Mouse (Mus musculus) limb, embryonic 11.5 days (tissue): ENCODE data around the gene Gimap5. TPM values are rescaled to one million over a fixed set of nuclear protein-coding genes. Genes with fewer than 3 reads are reported as not detected.

Experiments used
- ATAC-seq: fragments of 200-750 bp; cut with Nextera tagmentation; 2 replicates; pipeline ENCODE4 v1.8.0; 2017; ENCODE audit warnings: low read depth; ENCODE audit not compliant: insufficient number of reproducible peaks, low FRiP score, low TSS enrichment
- DNase-seq: peaks from one replicate; pipeline ENCODE4 v3.0.0-alpha.2; 2015; ENCODE audit warnings: low spot score
- H3K27ac ChIP-seq: fragments of 300-500 bp; sonication (generic); replicated peaks from 2 replicates; pipeline ENCODE4 v1.5.1; 2014; ENCODE audit warnings: low read depth, mild to moderate bottlenecking, low read length
- H3K27me3 ChIP-seq: fragments of 300-500 bp; sonication (generic); 2 replicates; pipeline ENCODE4 v1.6.1; 2014; ENCODE audit warnings: mild to moderate bottlenecking, low read length, mixed read lengths; ENCODE audit not compliant: control insufficient read depth, insufficient read depth
- H3K36me3 ChIP-seq: fragments of 300-500 bp; sonication (generic); 2 replicates; pipeline ENCODE4 v1.6.1; 2014; ENCODE audit warnings: mild to moderate bottlenecking, low read length, moderate library complexity, mixed read lengths; ENCODE audit not compliant: control insufficient read depth, insufficient read depth
- H3K4me1 ChIP-seq: fragments of 300-500 bp; sonication (generic); 2 replicates; pipeline ENCODE4 v1.6.1; 2014; ENCODE audit warnings: low read length, mixed read lengths; ENCODE audit not compliant: control insufficient read depth, insufficient read depth
- H3K4me2 ChIP-seq: fragments of 300-500 bp; sonication (generic); 2 replicates; pipeline ENCODE4 v1.6.1; 2014; ENCODE audit warnings: low read depth, mild to moderate bottlenecking, moderate library complexity; ENCODE audit not compliant: severe bottlenecking
- H3K4me3 ChIP-seq: fragments of 300-500 bp; sonication (generic); 2 replicates; pipeline ENCODE4 v1.5.1; 2014; ENCODE audit warnings: low read depth, low read length
- H3K9ac ChIP-seq: fragments of 300-500 bp; sonication (generic); 2 replicates; pipeline ENCODE4 v1.6.1; 2014; ENCODE audit warnings: mild to moderate bottlenecking, low read length
- H3K9me3 ChIP-seq: fragments of 300-500 bp; sonication (generic); 2 replicates; pipeline ENCODE4 v1.6.1; 2016; ENCODE audit warnings: low read length; ENCODE audit not compliant: control insufficient read depth
- WGBS: fragments of 180-500 bp; shearing (Covaris S2); extraction: QIAGEN DNeasy Blood & Tissue Kit; methylation state at CpG from one replicate; pipeline ENCODE4 v1.1.7; 2014; 5-methylcytosine and 5-hydroxymethylcytosine counted together
- polyA plus RNA-seq: library from polyadenylated mRNA; unstranded; fragments of >200 nt; fragmentation: Nextera tagmentation; extraction: Ambion mirVana; gene quantifications from 2 replicates; pipeline ENCODE4 v1.2.1, GENCODE M21; 2014

The Gimap5 gene
- polyA plus RNA-seq, 1 experiment from 2014 or later, result 1.4 TPM

GRCm38 (mm10) chr6:48702601-48703000 is 43.4 kb upstream of the Gimap5 start:
- DNase-seq (no peak), ATAC-seq (no peak)
- Histone ChIP-seq H3K9me3 (no peaks in the 10 kb centered on the region), H3K27ac (no peak overlapping the region), H3K4me3 (no peak overlapping the region), H3K4me1 (no peaks in the 10 kb centered on the region), H3K27me3 (no peaks in the 10 kb centered on the region), H3K9ac (no peak overlapping the region), H3K4me2 (no peak overlapping the region), H3K36me3 (no peaks in the 10 kb centered on the region)
- 63% methylated on average over 5 of the region's 5 CpGs for WGBS

GRCm38 (mm10) chr6:48704146-48704545 is 41.9 kb upstream of the Gimap5 start:
- Histone ChIP-seq H3K9me3 (no peaks in the 10 kb centered on the region), H3K27ac (no peak overlapping the region), H3K9ac (no peak overlapping the region), H3K36me3 (no peaks in the 10 kb centered on the region), H3K4me1 (no peaks in the 10 kb centered on the region), H3K4me3 (no peak overlapping the region), H3K27me3 (no peaks in the 10 kb centered on the region), H3K4me2 (no peak overlapping the region)
- ATAC-seq, result no peak
- DNase-seq, result no peak

GRCm38 (mm10) chr6:48706130-48706529 is 39.9 kb upstream of the Gimap5 start:
- Histone ChIP-seq H3K4me1 (no peaks in the 10 kb centered on the region), H3K27ac (no peak overlapping the region), H3K36me3 (no peaks in the 10 kb centered on the region), H3K4me2 (no peak overlapping the region), H3K4me3 (no peak overlapping the region), H3K9me3 (no peaks in the 10 kb centered on the region), H3K9ac (no peak overlapping the region), H3K27me3 (no peaks in the 10 kb centered on the region)
- ATAC-seq (no peak), DNase-seq (no peak)
- 57% methylated on average over 3 of the region's 3 CpGs for WGBS

- WGBS, result 42% methylated on average over 2 of the region's 2 CpGs
Observed at GRCm38 (mm10) chr6:48718455-48718854, 27.5 kb upstream of the Gimap5 start, which contains the start of the genes Gm28053 and Gimap7. Gm28053 (plus strand) TSS chr6:48718607. Gimap7 (plus strand) TSS chr6:48718621.

GRCm38 (mm10) chr6:48720326-48720725 is 25.7 kb upstream of the Gimap5 start:
- no peak overlapping the region for H3K4me2 ChIP-seq
- H3K9me3 ChIP-seq, result no peaks in the 10 kb centered on the region
- ATAC-seq (no peak), DNase-seq (no peak)
- no peaks in the 10 kb centered on the region for H3K36me3 ChIP-seq
- WGBS, result 91% methylated on average over 4 of the region's 4 CpGs
- H3K27me3 ChIP-seq, result no peaks in the 10 kb centered on the region
- no peaks in the 10 kb centered on the region for H3K4me1 ChIP-seq
- no peak overlapping the region for H3K27ac ChIP-seq
- H3K4me3 ChIP-seq, result no peak overlapping the region
- no peak overlapping the region for H3K9ac ChIP-seq

More at GRCm38 (mm10) chr6:48718455-48718854, 27.5 kb upstream of the Gimap5 start, which contains the start of the genes Gm28053 and Gimap7:
- H3K4me2 ChIP-seq, result no peak within 1 kb of the TSS
- no peak for ATAC-seq
- no peaks in the 10 kb centered on the region for H3K27me3 ChIP-seq
- H3K4me3 ChIP-seq, result no peak within 1 kb of the TSS
- no peaks in the 10 kb centered on the region for H3K9me3 ChIP-seq
- no peak within 1 kb of the TSS for H3K27ac ChIP-seq
- no peaks in the 10 kb centered on the region for H3K36me3 ChIP-seq
- no peaks in the 10 kb centered on the region for H3K4me1 ChIP-seq
- no peak for DNase-seq
- no peak within 1 kb of the TSS for H3K9ac ChIP-seq

- 89% methylated on average over 8 of the region's 8 CpGs for WGBS
- H3K27me3 ChIP-seq, result no peaks in the 10 kb centered on the region
- no peak overlapping the region for H3K9ac ChIP-seq
- H3K27ac ChIP-seq, result no peak overlapping the region
- H3K36me3 ChIP-seq, result no peaks in the 10 kb centered on the region
- no peak for DNase-seq
- no peaks in the 10 kb centered on the region for H3K4me1 ChIP-seq
- no peak overlapping the region for H3K4me2 ChIP-seq
- no peak for ATAC-seq
- H3K4me3 ChIP-seq, result no peak overlapping the region
- no peaks in the 10 kb centered on the region for H3K9me3 ChIP-seq
Observed at GRCm38 (mm10) chr6:48723468-48723867, 22.5 kb upstream of the Gimap5 start.

- no peak overlapping the region for H3K9ac ChIP-seq
- no peaks in the 10 kb centered on the region for H3K27me3 ChIP-seq
- no peak overlapping the region for H3K4me2 ChIP-seq
- 25% methylated on average over 1 of the region's 1 CpGs for WGBS
- no peak for DNase-seq
- no peak overlapping the region for H3K4me3 ChIP-seq
- H3K36me3 ChIP-seq, result no peaks in the 10 kb centered on the region
- H3K27ac ChIP-seq, result no peak overlapping the region
- H3K4me1 ChIP-seq, result no peaks in the 10 kb centered on the region
- ATAC-seq, result no peak
- H3K9me3 ChIP-seq, result no peaks in the 10 kb centered on the region
Observed at GRCm38 (mm10) chr6:48725476-48725875, 20.5 kb upstream of the Gimap5 start.

GRCm38 (mm10) chr6:48727761-48728160 is 18.2 kb upstream of the Gimap5 start:
- Histone ChIP-seq H3K9ac (no peak overlapping the region), H3K27me3 (no peaks in the 10 kb centered on the region), H3K36me3 (no peaks in the 10 kb centered on the region), H3K4me1 (no peaks in the 10 kb centered on the region), H3K4me3 (no peak overlapping the region), H3K27ac (no peak overlapping the region), H3K9me3 (no peaks in the 10 kb centered on the region), H3K4me2 (no peak overlapping the region)
- 87% methylated on average over 5 of the region's 5 CpGs for WGBS
- DNase-seq, result no peak
- no peak for ATAC-seq

- WGBS, result 54% methylated on average over 8 of the region's 8 CpGs
- no peaks in the 10 kb centered on the region for H3K4me1 ChIP-seq
- H3K36me3 ChIP-seq, result no peaks in the 10 kb centered on the region
- no peak overlapping the region for H3K4me3 ChIP-seq
- H3K27ac ChIP-seq, result no peak overlapping the region
- H3K4me2 ChIP-seq, result no peak overlapping the region
- ATAC-seq (no peak), DNase-seq (no peak)
- H3K9me3 ChIP-seq, result no peaks in the 10 kb centered on the region
- H3K9ac ChIP-seq, result no peak overlapping the region
- no peaks in the 10 kb centered on the region for H3K27me3 ChIP-seq
Observed at GRCm38 (mm10) chr6:48732864-48733304, 13.1 kb upstream of the Gimap5 start.
